Mouse (Mus musculus) kidney, adult 18-20 months (tissue): ENCODE results near the gene Pknox1.

Experiments
- DNase-seq: peaks from one replicate; pipeline ENCODE4 v3.0.0; 2021

The Pknox1 gene

GRCm38 (mm10) chr17:31557124-31557880, 7.2 kb upstream of the Pknox1 start:
- DNase-seq = no peak

- no peak for DNase-seq
These were observed 6.5 kb upstream of the Pknox1 start for GRCm38 (mm10) chr17:31557947-31558542.

GRCm38 (mm10) chr17:31559021-31559789, 5.3 kb upstream of the Pknox1 start:
- DNase-seq = no peak

GRCm38 (mm10) chr17:31563632-31564014, 911 bp upstream of the Pknox1 start:
- peak; percentile 58 for DNase-seq

GRCm38 (mm10) chr17:31564858-31565140, 265 bp downstream of the Pknox1 start:
- DNase-seq = no peak

DNA sequence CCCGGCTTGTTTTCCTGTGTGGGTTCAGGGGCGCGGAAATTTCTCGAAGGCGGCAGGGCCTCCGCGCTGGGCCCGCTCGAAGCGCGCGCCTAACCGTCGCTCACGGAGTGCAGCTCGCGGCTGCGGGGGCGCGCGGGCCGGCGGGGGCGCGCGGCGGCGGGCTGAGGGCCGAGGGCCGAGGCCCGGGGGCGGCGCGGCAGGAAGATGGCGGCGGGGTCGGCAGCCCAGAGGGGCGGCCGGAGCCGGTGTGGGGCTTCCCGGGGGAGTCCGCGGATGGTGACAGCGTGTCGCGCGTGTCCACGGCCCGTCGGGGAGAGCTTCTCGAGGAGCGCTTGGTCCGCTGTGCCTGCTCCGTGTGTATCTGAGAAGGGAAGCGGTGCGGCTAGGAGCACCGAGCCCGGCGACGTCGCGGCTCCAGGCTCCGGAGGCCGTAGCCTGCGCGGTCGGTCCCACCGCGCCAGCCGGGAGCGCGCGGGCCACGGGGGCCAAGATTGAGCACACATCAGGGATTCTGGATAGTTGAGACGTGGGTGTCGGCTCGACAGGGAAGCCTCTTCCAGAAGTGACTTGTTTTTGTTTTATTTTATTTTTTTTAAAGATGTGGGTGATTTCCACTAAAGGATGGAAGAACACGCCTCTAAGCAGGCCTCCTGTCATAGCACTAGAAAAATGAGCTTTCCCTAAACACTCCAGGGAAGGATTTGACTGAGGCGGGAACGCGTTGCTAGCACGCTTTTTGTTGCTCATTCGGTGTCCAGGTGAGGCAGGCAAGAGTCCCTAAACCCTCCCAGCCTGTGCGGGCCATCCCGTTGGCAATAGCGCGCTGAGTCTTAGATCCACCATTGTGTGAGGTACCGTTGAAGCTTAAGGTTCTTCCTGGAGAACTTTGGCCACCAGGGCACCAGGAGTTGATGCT, 865 bp downstream of the Pknox1 start:
- DNase-seq = peak; percentile 61

GRCm38 (mm10) chr17:31566276-31566675, 1.7 kb downstream of the Pknox1 start:
- no peak for DNase-seq

- DNase-seq = no peak
These were observed 5.2 kb downstream of the Pknox1 start for GRCm38 (mm10) chr17:31569756-31570155.

GRCm38 (mm10) chr17:31570321-31570925, 5.9 kb downstream of the Pknox1 start:
- DNase-seq = no peak

DNA sequence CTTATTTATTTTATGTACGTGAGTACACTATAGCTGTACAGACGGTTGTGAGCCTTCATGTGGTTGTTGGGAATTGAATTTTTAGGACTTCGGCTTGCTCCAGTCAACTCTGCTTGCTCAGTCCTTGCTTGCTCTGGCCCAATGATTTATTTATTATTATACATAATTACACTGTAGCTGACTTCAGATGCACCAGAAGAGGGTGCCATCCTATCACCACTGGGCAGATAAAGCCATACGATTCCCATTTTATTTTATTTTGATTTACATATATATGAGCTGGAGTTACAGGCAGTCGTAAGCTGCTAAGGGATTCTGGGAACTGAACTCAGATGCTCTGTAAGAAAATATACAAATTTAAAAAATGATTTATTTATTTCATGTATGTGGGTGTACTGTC, 7.2 kb downstream of the Pknox1 start:
- DNase-seq = no peak

DNA sequence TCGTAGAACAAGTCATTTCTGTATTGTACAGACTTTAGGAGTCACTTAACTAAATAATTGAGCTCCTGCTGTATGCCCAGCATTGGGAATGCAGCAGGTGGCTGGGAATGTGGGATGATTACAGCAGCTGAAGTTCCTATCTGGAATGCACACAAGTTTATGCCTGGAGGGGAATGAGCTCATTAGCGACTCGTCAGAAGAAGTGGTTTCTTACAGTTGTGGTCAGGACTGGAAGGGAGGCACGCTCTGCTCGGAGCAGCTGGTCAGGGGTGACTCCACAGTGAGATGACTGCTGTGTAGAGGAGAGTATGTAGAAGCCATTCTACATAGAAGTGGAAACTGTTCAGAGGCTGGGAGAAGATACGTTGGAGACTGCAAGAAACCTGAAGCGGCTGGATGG, 10.1 kb downstream of the Pknox1 start:
- no peak for DNase-seq

GRCm38 (mm10) chr17:31576394-31577175, 12.1 kb downstream of the Pknox1 start:
- no peak for DNase-seq

- no peak for DNase-seq
These were observed 15.8 kb downstream of the Pknox1 start for GRCm38 (mm10) chr17:31580344-31580743.

DNA sequence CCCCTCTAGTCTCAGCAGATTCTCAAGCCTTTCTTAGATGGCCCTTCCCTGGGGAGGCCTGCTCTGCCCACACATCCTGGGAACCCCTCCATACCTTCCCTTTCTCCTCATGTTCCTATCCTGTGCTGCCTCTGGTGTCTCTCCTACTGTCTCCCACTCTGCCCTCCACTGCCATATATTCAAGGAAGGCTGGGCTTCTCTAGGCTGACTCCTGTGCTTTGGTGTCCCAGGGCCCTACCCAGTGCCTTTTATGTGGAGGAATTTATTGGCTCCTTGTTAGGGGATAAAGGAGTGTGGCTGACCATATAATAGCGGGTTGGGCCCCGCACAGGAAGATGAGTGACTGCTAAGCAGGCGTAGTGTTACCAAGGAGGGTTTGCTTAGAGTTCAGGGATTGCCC, 18.7 kb downstream of the Pknox1 start:
- DNase-seq = no peak

GRCm38 (mm10) chr17:31583781-31584180, 19.2 kb downstream of the Pknox1 start:
- DNase-seq = no peak

DNA sequence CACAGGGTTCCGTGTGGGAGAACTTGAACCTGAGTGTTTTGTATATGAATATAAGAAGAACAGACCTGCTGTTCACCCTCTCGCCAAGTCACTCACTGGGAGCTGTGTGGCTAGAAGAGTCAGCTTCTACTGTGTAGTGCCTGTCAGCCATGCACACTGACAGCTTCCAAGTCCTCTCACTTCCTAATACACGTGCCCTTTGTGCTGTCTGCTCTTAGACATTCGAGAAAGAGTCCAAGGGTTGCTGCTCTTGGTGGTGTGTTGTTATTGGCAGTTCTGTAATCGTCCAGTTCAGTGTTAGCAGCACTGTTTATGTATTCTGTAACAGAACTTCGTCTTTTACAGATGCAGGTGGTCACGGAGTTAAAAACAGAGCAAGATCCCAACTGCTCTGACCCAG, 23.6 kb downstream of the Pknox1 start:
- peak; percentile 46 for DNase-seq

DNA sequence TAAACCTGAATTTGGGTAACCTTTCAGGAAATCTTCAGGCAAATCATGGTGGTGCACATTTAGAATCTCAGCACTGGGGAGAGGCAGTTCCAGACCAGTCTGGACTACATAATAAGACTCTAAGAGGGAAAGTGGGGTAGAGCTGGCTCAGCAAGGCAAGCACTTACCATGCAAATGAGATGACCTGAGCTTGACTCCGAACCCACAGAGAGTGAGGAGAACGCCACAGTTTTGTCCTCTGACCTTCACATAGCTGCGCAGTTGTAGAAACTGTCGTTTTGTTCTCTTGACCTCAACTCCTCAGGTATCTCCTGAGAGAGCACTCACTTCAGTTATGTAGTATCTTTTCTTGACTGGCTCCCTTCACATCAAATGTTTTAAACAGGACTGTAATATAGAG, 24.2 kb downstream of the Pknox1 start:
- DNase-seq = no peak

DNA sequence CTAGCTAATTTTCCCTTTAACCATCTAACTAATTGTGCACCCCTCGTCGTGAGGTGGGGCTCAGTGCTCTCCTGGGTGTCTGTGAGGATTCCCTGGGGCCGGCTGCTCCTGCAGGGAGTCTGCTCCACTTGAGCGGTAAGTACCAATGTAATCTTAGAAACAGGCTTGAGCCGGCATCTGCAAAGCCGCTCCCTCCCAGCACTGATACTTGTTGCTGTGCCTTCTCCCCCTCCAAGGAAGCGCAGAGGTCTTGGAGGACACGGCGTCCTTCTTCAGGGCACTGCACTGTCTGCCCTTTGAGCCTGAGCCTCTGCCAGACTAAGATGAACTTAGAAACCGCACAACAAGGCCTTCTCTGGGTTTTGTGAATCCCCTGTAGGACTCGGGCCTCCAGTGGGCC, 26.3 kb downstream of the Pknox1 start:
- DNase-seq = no peak

DNA sequence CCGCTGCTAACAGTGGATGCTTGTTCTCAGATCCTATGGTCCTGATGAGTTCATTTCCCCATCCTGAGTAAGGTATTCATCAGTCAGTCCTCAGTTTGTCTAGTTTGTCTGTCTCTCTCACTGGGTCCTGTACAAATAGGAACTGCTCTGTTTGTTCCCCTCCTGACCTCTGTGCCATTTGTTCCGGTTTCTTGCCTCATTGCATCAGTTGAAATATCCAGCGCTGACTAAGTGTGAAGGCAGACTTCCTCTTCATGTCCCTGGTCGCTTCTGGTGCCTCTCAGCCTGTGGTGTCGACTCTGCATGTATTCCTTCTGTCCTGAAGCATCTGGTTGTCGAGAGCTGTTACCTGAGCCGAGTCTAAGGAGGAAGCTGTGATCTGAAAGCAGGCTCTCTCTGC, 30.1 kb downstream of the Pknox1 start:
- no peak for DNase-seq

DNA sequence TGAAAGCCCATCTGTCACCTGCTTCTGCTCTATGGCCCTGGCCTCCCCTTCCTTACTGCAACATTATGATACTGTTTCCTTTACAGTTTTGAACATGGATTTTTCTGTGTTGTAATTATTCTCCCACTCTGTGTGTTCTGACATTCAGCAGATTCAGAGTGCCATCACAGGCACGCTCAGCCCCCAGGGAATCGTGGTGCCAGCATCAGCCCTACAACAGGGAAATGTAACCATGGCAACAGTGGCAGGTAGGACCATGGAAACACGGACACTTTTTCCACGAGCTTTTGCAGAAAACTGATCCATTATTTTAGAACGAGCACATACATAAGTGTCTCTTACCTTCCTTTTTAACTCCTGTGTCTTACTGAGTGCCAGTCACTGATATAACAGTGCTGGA, 30.5 kb downstream of the Pknox1 start:
- no peak for DNase-seq

DNA sequence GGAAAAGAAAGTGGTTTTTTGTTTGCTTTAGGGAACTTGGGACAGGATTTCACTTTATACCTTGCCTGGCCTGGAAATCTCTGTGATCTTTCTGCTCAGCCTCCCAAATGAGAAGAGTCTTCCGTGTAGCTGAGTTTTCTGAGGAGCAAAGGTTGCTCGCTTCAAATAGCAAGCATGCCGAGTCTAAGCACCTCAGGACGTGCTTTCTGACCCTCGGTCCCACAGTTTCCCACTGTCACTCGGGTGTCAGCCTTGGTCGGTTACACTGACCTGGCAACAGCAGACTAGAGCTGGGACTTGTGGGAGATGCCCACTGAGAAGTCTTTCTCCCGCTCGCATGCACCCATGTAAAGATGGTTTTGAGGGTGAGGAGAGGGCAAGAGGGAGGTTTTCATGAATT, 33.4 kb downstream of the Pknox1 start:
- DNase-seq = peak; percentile 37

- DNase-seq = peak; percentile 19
These were observed 34.1 kb downstream of the Pknox1 start for GRCm38 (mm10) chr17:31598593-31598992.
